8 mouse cellular contexts compared by ENCODE assay signal in the genomic region with DNA sequence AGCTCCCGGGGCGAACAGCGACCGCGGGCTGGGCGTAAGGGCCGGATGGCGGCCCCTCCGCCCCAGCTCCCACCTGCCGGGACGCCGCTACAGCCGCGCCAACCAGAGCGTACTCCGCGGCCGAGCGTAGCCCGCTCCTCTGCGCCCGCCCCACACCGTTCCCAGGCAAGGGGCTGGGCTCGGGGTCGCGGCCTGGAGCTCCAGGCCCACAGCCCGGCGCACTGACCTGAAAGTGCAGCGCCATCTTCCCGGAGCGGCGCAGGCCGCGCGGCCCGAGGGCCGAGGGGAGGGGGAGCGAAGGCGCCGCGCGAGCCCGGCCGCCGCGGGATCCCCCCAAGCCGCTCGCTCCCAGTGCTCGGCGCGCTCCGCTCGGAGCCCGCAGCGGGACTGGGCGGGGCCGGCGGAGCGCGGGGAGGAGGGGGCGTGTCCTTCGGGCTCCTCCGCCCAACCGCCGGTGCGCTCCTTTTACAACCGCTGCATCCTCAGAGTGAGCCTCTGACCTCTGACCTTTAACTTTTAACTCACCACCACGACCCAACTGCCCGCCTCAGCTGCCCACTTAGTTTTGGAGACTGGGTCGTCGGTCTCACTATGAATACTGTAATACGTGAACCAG. TPM values are rescaled to one million over a fixed set of nuclear protein-coding genes. Genes with fewer than 3 reads are reported as not detected.
DNase-seq lines count a peak whose midpoint lies in the region; ATAC-seq and TF ChIP-seq lines count a peak whose summit lies in the region.

A gene (minus strand): TSS at position 371 of the 616 bp plus-strand sequence.

- no peaks in the 10 kb centered on the region for H3K27me3 ChIP-seq in intestine, postnatal 0 days (replicated peaks; ENCODE audit: control insufficient read depth, insufficient read depth, low read length)
- no peaks in the 10 kb centered on the region for H3K27me3 ChIP-seq in limb, embryonic 12.5 days
- no peaks in the 10 kb centered on the region for H3K27me3 ChIP-seq in midbrain, embryonic 12.5 days

- no peak for TF ChIP-seq CTCF in intestine, postnatal 0 days (IDR thresholded peaks at IDR 0.05; ENCODE audit: low read depth)

- H3K36me3 ChIP-seq in intestine, postnatal 0 days (ENCODE audit: control insufficient read depth, insufficient read depth) = no peaks in the 10 kb centered on the region
- H3K36me3 ChIP-seq in limb, embryonic 12.5 days = no peaks in the 10 kb centered on the region
- H3K36me3 ChIP-seq in midbrain, embryonic 12.5 days = no peaks in the 10 kb centered on the region

- DNase-seq in CD4-positive, CD25-positive, alpha-beta regulatory T cell, adult 2 months (ENCODE audit: low read depth, low spot score) = peak; percentile 10
- peak; percentile 24 to 67 for DNase-seq in cerebellum, postnatal 4 days (ENCODE audit: low spot score in 2 of 2)
- peak; percentile 59 for DNase-seq in gastrocnemius, postnatal 10 days
- peak; percentile 20 to 25 for DNase-seq in spleen, postnatal 14 days (ENCODE audit: low spot score in 2 of 2)

- peak within 1 kb of the TSS; percentile 69 for H3K4me3 ChIP-seq in intestine, postnatal 0 days (ENCODE audit: low read depth, low read length)
- peak within 1 kb of the TSS; percentile 93 for H3K4me3 ChIP-seq in limb, embryonic 12.5 days (replicated peaks)
- peak within 1 kb of the TSS; percentile 92 for H3K4me3 ChIP-seq in midbrain, embryonic 12.5 days

- H3K9ac ChIP-seq in intestine, postnatal 0 days (ENCODE audit: low read depth, low read length) = peak within 1 kb of the TSS; percentile 84
- H3K9ac ChIP-seq in limb, embryonic 12.5 days (replicated peaks) = peak within 1 kb of the TSS; percentile 86
- peak within 1 kb of the TSS; percentile 91 for H3K9ac ChIP-seq in midbrain, embryonic 12.5 days (replicated peaks)

- no peak for ATAC-seq in CD4-positive, CD25-positive, alpha-beta regulatory T cell, adult 4 months
- ATAC-seq in intestine, postnatal 0 days = peak; percentile 73
- peak; percentile 58 for ATAC-seq in limb, embryonic 12.5 days (ENCODE audit: insufficient number of reproducible peaks, insufficient read depth, low FRiP score, low TSS enrichment, low read depth)
- peak; percentile 91 for ATAC-seq in midbrain, embryonic 12.5 days (ENCODE audit: low FRiP score, low read depth)

- 2% methylated on average over 65 of the region's 72 CpGs for WGBS in intestine, postnatal 0 days
- WGBS in limb, embryonic 12.5 days = 2% methylated on average over 66 of the region's 72 CpGs
- 1% methylated on average over 42 of the region's 72 CpGs for WGBS in midbrain, embryonic 12.5 days

- no peaks in the 10 kb centered on the region for H3K4me1 ChIP-seq in intestine, postnatal 0 days (replicated peaks; ENCODE audit: control insufficient read depth, insufficient read depth, low read length)
- H3K4me1 ChIP-seq in limb, embryonic 12.5 days (replicated peaks) = no peaks in the 10 kb centered on the region
- 0 out of 2 replicates have a peak, but pooled peaks cover 8% of the 10 kb centered on the region for H3K4me1 ChIP-seq in midbrain, embryonic 12.5 days

- no peaks in the 10 kb centered on the region for H3K9me3 ChIP-seq in intestine, postnatal 0 days (ENCODE audit: control insufficient read depth)
- no peaks in the 10 kb centered on the region for H3K9me3 ChIP-seq in limb, embryonic 12.5 days
- H3K9me3 ChIP-seq in midbrain, embryonic 12.5 days = no peaks in the 10 kb centered on the region

- H3K27ac ChIP-seq in intestine, postnatal 0 days (ENCODE audit: low read depth, low read length) = peak within 1 kb of the TSS; percentile 36
- peak within 1 kb of the TSS; percentile 90 for H3K27ac ChIP-seq in limb, embryonic 12.5 days
- peak within 1 kb of the TSS; percentile 92 for H3K27ac ChIP-seq in midbrain, embryonic 12.5 days (replicated peaks)

- peak within 1 kb of the TSS; percentile 97 for H3K4me2 ChIP-seq in intestine, postnatal 0 days (replicated peaks; ENCODE audit: low read depth)
- H3K4me2 ChIP-seq in limb, embryonic 12.5 days = peak within 1 kb of the TSS; percentile 60
- peak within 1 kb of the TSS; percentile 67 for H3K4me2 ChIP-seq in midbrain, embryonic 12.5 days (replicated peaks)

RNA-seq across cellular contexts. Expression of the gene that starts here (rescaled TPM):
- polyA plus RNA-seq in CD4-positive, CD25-positive, alpha-beta regulatory T cell, adult 4 months (2017; shearing (Covaris generic)) = not detected
- total RNA-seq in gastrocnemius, postnatal 10 days (2021) = 1 to 10 TPM; 1.9 to 2.8 TPM
- polyA plus RNA-seq in intestine, postnatal 0 days (2015; fragmentation: Nextera tagmentation; extraction: Ambion mirVana) = 0.92 and 1.1 TPM in 2 replicates
- polyA plus RNA-seq in limb, embryonic 12.5 days (2016; fragmentation: Nextera tagmentation; extraction: Ambion mirVana) = 11.0 and 12.2 TPM in 2 replicates
- polyA plus RNA-seq in midbrain, embryonic 12.5 days (2016; fragmentation: Nextera tagmentation; extraction: Ambion mirVana) = 11.0 and 11.2 TPM in 2 replicates

Comparison
In these comparisons a context has a peak if more than half of its experiments do, and no peak if none do; other contexts are left out.
1. H3K27ac ChIP-seq: peak in every context shown above with its lines; median percentile 92 in midbrain, embryonic 12.5 days; 90 in limb, embryonic 12.5 days; 36 in intestine, postnatal 0 days.